Mouse (Mus musculus) myocyte (in vitro differentiated cells): ENCODE data around the gene Serpina3c.

ENCODE experiments used
- MYOG ChIP-seq, 3 experiments: IDR thresholded peaks; one replicate each; pipeline ENCODE4 v1.6.1; 2011; ENCODE audit warnings: control low read depth in 2 of 3, low read depth in 2 of 3, mild to moderate bottlenecking in 2 of 3; ENCODE audit not compliant: insufficient read length in 2 of 3, control insufficient read depth in 1 of 3, insufficient read depth in 1 of 3
- POLR2A ChIP-seq: IDR thresholded peaks from one replicate; pipeline ENCODE4 v1.6.1; 2011; ENCODE audit warnings: low read depth, mild to moderate bottlenecking, control low read depth, moderate library complexity; ENCODE audit not compliant: insufficient read length
- USF1 ChIP-seq: IDR thresholded peaks from one replicate; pipeline ENCODE4 v1.6.1; 2011; ENCODE audit warnings: low read depth, mild to moderate bottlenecking, control low read depth, moderate library complexity

GRCm38 (mm10) chr12:104138216-104138615, 15.5 kb downstream of the Serpina3c start:
- TF ChIP-seq MYOG (IDR thresholded peaks at IDR 0.05; ENCODE audit: control insufficient read depth in 1 of 3, insufficient read depth in 1 of 3, insufficient read length in 2 of 3, low read depth in 2 of 3) (no peak), POLR2A (no peak), USF1 (no peak)
